Mouse (Mus musculus) 3T3-L1 (cell line): ENCODE data around the gene Ube2j2.
A peak's percentile ranks its signal among the peaks of the same experiment; 100 is the strongest.

Source experiments
- DNase-seq: peaks from one replicate; pipeline ENCODE4 v3.0.0-alpha.2; 2015; ENCODE audit warnings: low read depth, low spot score

Gene Ube2j2

DNA sequence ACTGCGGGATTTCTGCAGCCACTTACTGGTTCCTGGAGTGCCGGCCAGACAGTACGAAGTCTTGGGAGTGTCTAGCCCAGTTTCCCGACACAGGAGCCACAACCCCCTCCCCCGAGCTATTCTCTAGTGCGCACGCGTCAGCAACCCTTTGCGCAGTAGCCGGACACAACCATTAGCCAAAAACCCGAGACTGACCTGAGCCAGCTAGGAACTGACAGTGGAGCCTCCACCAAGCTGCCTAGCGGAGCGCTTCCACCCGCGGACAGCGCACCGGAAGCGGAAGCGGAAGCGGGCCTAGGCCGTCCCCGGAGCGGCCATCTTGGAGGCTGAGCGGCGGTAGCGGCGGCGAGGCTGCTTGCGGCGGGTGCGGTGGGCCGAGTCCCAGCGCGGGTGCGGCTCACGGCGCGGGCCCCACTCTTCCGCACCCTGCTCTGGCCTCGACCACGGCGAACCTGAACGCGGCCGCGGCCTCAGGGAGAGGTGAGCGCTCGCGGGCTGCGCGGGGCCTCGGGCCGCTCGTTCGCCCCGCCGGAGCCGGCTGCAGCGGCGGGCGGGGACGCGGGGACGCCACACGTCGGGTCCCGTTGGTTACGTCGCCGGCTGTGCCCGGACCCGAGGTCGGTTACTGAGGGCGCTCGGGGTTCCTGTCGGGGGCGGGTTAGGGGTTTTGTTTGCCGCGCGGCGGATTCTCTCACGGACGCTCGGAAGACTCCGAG is at the start of gene Ube2j2:
Ube2j2 (plus strand) TSS at position 298 of the 716 bp plus-strand sequence.
- DNase-seq: peak; percentile 95

GRCm38 (mm10) chr4:155894311-155894881 is 49.2 kb upstream of the Ube2j2 start:
- peak; percentile 81 for DNase-seq

DNA sequence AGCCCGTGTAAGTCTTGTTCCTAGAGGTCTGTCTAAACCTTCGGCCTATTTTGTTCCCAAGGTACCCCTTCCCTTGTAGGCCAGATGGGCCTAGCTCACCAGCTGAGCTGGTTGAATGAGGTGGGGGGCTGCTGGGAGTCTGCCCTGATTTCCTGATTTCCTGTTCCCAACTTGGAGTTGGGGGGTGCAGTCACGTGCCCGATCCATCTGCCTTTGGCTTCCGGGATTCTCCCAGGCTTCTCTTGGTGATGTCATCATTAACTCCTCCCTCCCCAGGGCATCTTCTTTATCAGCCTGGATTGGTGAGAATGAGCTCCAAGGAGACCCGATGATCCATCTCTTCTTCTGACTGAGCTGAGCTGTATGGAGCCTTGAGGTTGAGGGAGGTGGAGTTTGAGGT is 48.4 kb upstream of the Ube2j2 start:
- peak; percentile 54 for DNase-seq

GRCm38 (mm10) chr4:155895826-155896225 is 47.8 kb upstream of the Ube2j2 start:
- DNase-seq: no peak

GRCm38 (mm10) chr4:155896461-155896860 is 47.2 kb upstream of the Ube2j2 start:
- no peak for DNase-seq

DNA sequence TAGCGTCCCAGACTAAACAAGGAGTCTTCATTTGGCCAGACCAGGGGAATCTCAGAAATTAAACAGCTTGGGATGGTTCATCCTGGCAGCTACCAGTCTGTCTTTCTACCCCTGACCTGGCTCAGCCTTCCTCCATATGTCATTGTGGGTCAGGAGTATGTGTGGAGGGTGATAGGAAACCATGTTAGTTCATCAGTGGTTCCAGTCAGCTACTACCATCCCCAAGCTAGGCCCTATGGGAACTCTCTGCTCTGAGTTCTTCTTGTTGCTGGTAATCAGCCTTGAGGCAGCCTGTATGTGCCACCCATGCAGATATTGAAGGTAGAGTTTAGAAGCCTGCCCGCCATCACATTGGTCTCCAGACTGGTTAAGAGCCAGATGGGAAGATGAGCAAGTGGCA is 45.3 kb upstream of the Ube2j2 start:
- peak; percentile 10 for DNase-seq

GRCm38 (mm10) chr4:155899355-155899754 is 44.3 kb upstream of the Ube2j2 start:
- no peak for DNase-seq

DNA sequence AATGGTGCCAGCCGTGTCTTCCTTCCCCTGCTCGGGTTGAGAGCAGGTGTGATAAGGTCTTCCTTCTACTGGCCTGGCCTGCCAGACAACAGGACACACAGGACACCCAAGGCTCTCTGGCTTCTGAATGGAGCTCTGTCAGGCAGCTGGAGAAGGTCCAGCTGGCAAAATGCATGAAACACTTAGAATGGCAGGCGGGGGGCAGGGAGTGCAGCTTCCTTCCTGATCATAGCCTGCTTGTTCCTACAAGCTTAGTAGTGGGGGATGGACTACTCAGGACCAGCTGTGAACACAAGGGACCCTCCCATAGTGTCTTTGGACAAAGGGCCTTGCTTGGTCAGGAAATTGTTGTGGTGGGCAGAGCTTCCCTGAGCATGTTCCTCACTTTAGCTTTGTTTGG is 42.4 kb upstream of the Ube2j2 start:
- no peak for DNase-seq

DNA sequence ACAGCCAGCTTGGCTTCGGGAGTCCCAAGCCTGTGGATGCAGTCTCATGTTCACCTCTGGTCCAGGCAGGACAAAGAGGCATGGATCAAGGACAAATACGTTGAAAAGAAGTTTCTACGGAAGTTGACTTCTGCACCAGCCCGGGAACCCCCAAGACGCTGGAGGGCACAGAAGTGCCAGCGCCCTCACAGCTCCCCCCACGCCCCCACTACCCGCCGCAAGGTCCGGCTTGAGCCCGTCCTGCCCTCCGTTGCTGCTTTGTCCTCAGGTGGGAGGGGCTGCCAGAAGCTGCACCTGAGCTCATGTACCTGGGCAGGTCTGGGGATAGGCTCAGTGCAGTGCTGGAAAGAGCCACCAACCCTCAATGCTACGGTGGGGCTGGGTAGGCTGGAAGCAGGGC is 40.4 kb upstream of the Ube2j2 start:
- DNase-seq: no peak

- peak; percentile 49 for DNase-seq
Measured at GRCm38 (mm10) chr4:155904318-155905102, 39.1 kb upstream of the Ube2j2 start.

DNA sequence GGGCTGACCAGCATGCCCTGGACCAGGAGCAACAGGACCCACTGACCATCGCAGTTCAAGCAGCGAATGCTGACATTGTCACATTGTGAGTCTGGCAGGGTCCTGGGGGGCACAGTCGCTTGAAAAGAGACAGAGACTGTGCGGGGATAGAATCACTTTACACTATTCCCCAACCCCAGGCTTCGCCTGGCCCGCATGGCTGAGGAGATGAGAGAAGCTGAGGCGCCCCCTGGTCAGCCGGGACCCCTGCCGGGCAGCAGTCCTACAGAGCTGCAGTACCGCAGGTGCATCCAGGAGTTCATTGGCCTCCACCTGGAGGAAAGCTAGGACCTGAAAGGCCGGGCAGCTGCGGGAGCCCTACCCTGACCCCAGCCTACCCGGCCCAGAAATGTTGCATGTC is 38.0 kb upstream of the Ube2j2 start:
- no peak for DNase-seq

DNA sequence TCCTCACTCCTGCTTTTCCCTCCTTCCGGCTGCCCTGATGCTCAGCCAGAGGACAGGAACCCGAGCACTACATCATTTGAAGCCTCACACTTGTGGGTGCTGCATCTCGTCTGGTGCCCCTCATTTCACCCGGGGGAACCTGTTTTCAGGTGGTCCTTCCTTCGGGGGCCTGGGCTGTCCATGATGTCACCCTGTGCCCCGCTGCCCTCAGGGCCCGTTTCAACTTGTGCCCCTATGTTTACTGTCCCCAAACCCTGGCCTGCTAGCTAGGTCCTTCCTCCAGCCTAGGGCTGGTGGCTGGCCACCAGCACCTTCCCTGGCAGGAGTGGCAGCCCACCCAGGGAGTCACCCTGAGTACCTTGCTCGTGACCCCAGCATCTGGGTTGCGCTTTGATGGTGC is 37.5 kb upstream of the Ube2j2 start:
- DNase-seq: no peak

GRCm38 (mm10) chr4:155907003-155907402 is 36.6 kb upstream of the Ube2j2 start:
- DNase-seq: no peak

DNA sequence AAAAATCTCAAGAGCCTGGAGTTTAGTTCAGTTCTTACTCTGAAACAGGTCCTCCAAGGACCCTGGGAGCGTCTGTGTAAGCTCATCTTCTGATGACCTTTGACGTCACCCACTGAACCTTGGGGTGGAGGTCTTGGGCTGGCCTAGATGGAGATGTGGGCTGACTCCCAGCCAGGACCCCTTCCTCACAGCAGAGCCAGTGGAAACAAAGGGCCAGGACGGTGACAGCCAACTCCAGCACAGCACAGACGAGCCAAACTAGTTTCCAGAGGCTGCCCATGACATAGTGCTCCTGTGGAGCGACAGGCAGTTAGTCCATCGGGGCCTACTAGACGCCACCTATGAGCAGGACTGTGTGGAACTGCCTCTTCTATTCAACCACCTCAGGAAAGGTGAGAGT is 35.4 kb upstream of the Ube2j2 start:
- no peak for DNase-seq

GRCm38 (mm10) chr4:155908751-155909150 is 34.9 kb upstream of the Ube2j2 start:
- no peak for DNase-seq

GRCm38 (mm10) chr4:155932031-155932430 is 11.6 kb upstream of the Ube2j2 start:
- DNase-seq: no peak

GRCm38 (mm10) chr4:155943049-155943452 is 580 bp upstream of the Ube2j2 start:
- peak; percentile 48 for DNase-seq

DNA sequence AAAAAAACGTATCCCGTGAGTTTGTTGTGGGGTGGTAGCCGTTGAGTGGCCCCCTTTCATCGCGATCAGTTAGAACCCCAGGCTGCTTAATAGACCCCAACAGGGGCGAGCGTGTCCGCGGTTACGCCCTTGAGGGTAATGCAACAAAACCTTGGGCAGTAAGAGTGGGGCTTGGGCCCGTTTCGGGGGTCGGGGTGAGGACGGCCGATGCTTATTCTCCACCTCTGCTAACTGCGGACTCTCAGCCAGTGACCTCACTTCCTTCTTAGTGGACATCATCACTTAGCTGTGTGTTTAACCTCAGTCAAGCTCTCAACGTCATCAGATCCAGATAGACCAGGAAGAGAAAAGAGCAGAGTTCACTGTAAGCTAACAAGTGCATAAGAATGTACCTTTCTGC is 640 bp downstream of the Ube2j2 start:
- peak; percentile 30 for DNase-seq

- DNase-seq: no peak
Measured at GRCm38 (mm10) chr4:155947094-155947493, 3.5 kb downstream of the Ube2j2 start.

- DNase-seq: no peak
Measured at GRCm38 (mm10) chr4:155955491-155955890, 11.9 kb downstream of the Ube2j2 start.

GRCm38 (mm10) chr4:155959275-155959674 is 15.6 kb downstream of the Ube2j2 start:
- DNase-seq: peak; percentile 83

DNA sequence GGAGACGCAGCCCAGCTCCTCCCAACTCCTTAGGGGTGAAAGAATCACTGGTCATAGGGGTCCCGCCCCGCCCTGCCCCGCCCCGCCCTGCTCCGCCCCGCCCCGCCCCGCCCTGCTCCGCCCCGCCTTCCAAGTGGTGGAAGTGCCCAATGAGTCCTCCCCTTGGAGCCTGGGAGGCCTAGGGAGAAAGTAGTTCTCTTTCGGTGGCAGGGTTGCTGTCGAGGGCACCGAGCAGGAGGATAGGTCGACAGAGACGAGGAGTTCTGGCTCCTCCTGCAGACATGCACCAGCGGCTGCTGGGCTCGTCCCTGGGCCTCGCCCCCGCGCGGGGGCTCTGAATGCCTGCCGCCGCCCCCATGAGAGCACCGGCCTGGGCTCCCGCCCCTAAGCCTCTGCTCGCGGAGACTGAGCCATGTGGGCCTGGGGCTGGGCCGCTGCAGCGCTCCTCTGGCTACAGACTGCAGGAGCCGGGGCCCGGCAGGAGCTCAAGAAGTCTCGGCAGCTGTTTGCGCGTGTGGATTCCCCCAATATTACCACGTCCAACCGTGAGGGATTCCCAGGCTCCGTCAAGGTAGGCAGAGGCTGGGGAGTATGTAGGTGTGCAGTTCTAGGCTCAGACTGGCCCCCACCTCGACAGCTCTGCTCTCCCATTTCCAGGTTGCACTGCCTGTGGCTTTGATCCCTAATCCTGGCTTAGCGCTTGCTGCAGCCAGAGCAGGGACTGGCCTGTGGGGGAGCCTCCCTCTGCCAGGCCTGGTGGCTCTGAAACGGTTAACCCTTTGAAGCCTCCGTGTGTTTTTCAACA is 18.7 kb downstream of the Ube2j2 start, which contains the start of gene C1qtnf12:
C1qtnf12 (plus strand) TSS at position 152 of the 805 bp plus-strand sequence.
- no peak for DNase-seq
